Mouse (Mus musculus): Measurements from ENCODE around the gene Wdr25. TPM values are rescaled to one million over a fixed set of nuclear protein-coding genes. Genes with fewer than 3 reads are reported as not detected.

The Wdr25 gene
- total and polyA plus RNA-seq, 3 experiments = 8.7 to 10.8 TPM; not detected in 1

- H3K36me3 ChIP-seq (ENCODE audit: control insufficient read depth in 1 of 2, insufficient read depth in 2 of 2, low read length in 2 of 2) = no peaks in the 10 kb centered on the region
- no peak overlapping the region for H3K4me3 ChIP-seq (ENCODE audit: control insufficient read depth in 1 of 2, insufficient read depth in 1 of 2, low read depth in 2 of 2, low read length in 2 of 2)
Observed at GRCm38 (mm10) chr12:108914198-108914597, 20.8 kb downstream of the Wdr25 start.

GRCm38 (mm10) chr12:108914709-108915340, 21.4 kb downstream of the Wdr25 start:
- H3K4me3 ChIP-seq (ENCODE audit: control insufficient read depth in 1 of 2, insufficient read depth in 1 of 2, low read depth in 2 of 2, low read length in 2 of 2) = no peak overlapping the region
- no peaks in the 10 kb centered on the region for H3K36me3 ChIP-seq (ENCODE audit: control insufficient read depth in 1 of 2, insufficient read depth in 2 of 2, low read length in 2 of 2)
- TF ChIP-seq ZKSCAN1 (IDR thresholded peaks at IDR 0.05; ENCODE audit: low read depth, low read length) = no peak
- H3K4me1 ChIP-seq (ENCODE audit: control insufficient read depth in 1 of 2, insufficient read depth in 2 of 2, low read length in 2 of 2) = no peaks in the 10 kb centered on the region
- DNase-seq (ENCODE audit: low read depth, low spot score) = no peak
- no peaks in the 10 kb centered on the region for H3K79me2 ChIP-seq (ENCODE audit: control insufficient read depth, insufficient read depth, low read length, poor library complexity)
- no peaks in the 10 kb centered on the region for H3K27me3 ChIP-seq (ENCODE audit: control insufficient read depth in 1 of 2, insufficient read depth in 2 of 2, low read length in 2 of 2)
- no peaks in the 10 kb centered on the region for H3K9me3 ChIP-seq (replicated peaks; ENCODE audit: insufficient read depth, low read length)
- H3K27ac ChIP-seq (ENCODE audit: control insufficient read depth, low read depth, low read length) = no peak overlapping the region
- no peak overlapping the region for H3K9ac ChIP-seq (ENCODE audit: control insufficient read depth, low read depth, low read length, poor library complexity, severe bottlenecking)

More at GRCm38 (mm10) chr12:108914198-108914597, 20.8 kb downstream of the Wdr25 start:
- Histone ChIP-seq H3K9me3 (replicated peaks; ENCODE audit: insufficient read depth, low read length) (no peaks in the 10 kb centered on the region), H3K27ac (ENCODE audit: control insufficient read depth, low read depth, low read length) (no peak overlapping the region), H3K79me2 (ENCODE audit: control insufficient read depth, insufficient read depth, low read length, poor library complexity) (no peaks in the 10 kb centered on the region), H3K27me3 (ENCODE audit: control insufficient read depth in 1 of 2, insufficient read depth in 2 of 2, low read length in 2 of 2) (no peaks in the 10 kb centered on the region), H3K4me1 (ENCODE audit: control insufficient read depth in 1 of 2, insufficient read depth in 2 of 2, low read length in 2 of 2) (no peaks in the 10 kb centered on the region), H3K9ac (ENCODE audit: control insufficient read depth, low read depth, low read length, poor library complexity, severe bottlenecking) (no peak overlapping the region)
- TF ChIP-seq E2F4 (IDR thresholded peaks at IDR 0.05; ENCODE audit: borderline replicate concordance, low read depth, low read length) (no peak), BHLHE40 (IDR thresholded peaks at IDR 0.05; ENCODE audit: borderline replicate concordance, low read depth, low read length) (no peak), MAZ (IDR thresholded peaks at IDR 0.05; ENCODE audit: low read depth, low read length) (no peak), GABPA (IDR thresholded peaks at IDR 0.05; ENCODE audit: low read depth, low read length) (no peak), HCFC1 (IDR thresholded peaks at IDR 0.05; ENCODE audit: low read depth, low read length) (no peak), RAD21 (IDR thresholded peaks at IDR 0.05; ENCODE audit: low read depth, low read length) (no peak), TBP (IDR thresholded peaks at IDR 0.05; ENCODE audit: low read depth, low read length) (no peak), POLR2AphosphoS2 (IDR thresholded peaks at IDR 0.05; ENCODE audit: low read length) (no peak), POLR2AphosphoS5 (IDR thresholded peaks at IDR 0.05; ENCODE audit: borderline replicate concordance, low read depth, low read length) (no peak), NRF1 (IDR thresholded peaks at IDR 0.05; ENCODE audit: insufficient read depth, low read depth, low read length, poor library complexity, severe bottlenecking) (no peak), MYB (IDR thresholded peaks at IDR 0.05; ENCODE audit: low read depth, low read length) (no peak), USF1 (IDR thresholded peaks at IDR 0.05; ENCODE audit: low read depth, low read length) (no peak), NELFE (IDR thresholded peaks at IDR 0.05; ENCODE audit: low read depth, low read length) (no peak), EP300 (IDR thresholded peaks at IDR 0.05; ENCODE audit: low read depth in 1 of 2, low read length in 2 of 2) (no peak), TAL1 (IDR thresholded peaks at IDR 0.05; ENCODE audit: low read length) (no peak), ELF1 (IDR thresholded peaks at IDR 0.05; ENCODE audit: low read depth, low read length) (no peak)
- no peak for DNase-seq (ENCODE audit: low read depth, low spot score)
